Mouse (Mus musculus) left cerebral cortex, postnatal 25 days (tissue): ENCODE measurements at regions not wholly inside any gene's neighbourhood (a gene's known extent, or its start where the extent isn't known, plus 50 kb on each side); places are given as distances from the start of the nearest gene placed in this dataset.
A peak's percentile ranks its signal among the peaks of the same experiment; 100 is the strongest.

ENCODE experiments used
- DNase-seq, 2 experiments: peaks; one replicate each; pipeline ENCODE4 v3.0.0; 2022; ENCODE audit warnings: low spot score in 2 of 2, mixed read lengths in 1 of 2
- intact Hi-C: fragments of 180-260 bp; cut with DNase I; formaldehyde crosslinking; loops from one replicate; pipeline ENCODE4 v1.15.1; 2025

GRCm38 (mm10) chr2:97965211-97965610 is 696.8 kb upstream of the Gm10801 start:
- DNase-seq, result no peak
- intact Hi-C loops, result no loop called here

GRCm38 (mm10) chr2:97975486-97975885 is 686.6 kb upstream of the Gm10801 start:
- no peak for DNase-seq
- intact Hi-C loops, result no loop called here

GRCm38 (mm10) chr2:97990666-97991065 is 671.4 kb upstream of the Gm10801 start:
- intact Hi-C loops, result no loop called here
- peak in 1 of 2 experiments; percentile 12 for DNase-seq

- intact Hi-C loops, result no loop called here
- no peak for DNase-seq
Measured at GRCm38 (mm10) chr2:98031956-98032355, 630.1 kb upstream of the Gm10801 start.

GRCm38 (mm10) chr2:98038760-98039159 is 623.3 kb upstream of the Gm10801 start:
- intact Hi-C loops, result no loop called here
- DNase-seq, result no peak
